Mouse (Mus musculus) liver, adult 2 months (tissue): Measurements from ENCODE around the gene Kank3. TPM values are rescaled to one million over a fixed set of nuclear protein-coding genes. Genes with fewer than 3 reads are reported as not detected.
"Not testable (repeated sequence)": the region's sequence is repeated elsewhere in the genome, so short reads cannot be mapped to it uniquely, and the experiment has no call there.

Experiments
- DNase-seq: peaks from one replicate; pipeline ENCODE4 v3.0.0-alpha.2; 2011; ENCODE audit warnings: low read depth, low spot score; ENCODE audit errors: extremely low read depth
- H3K27ac ChIP-seq: fragments of 200-500 bp; replicated peaks from 2 replicates; pipeline ENCODE4 v1.5.1; 2012; ENCODE audit warnings: low read depth, mild to moderate bottlenecking, control low read depth, inconsistent platforms, low read length; ENCODE audit not compliant: insufficient read depth
- H3K27me3 ChIP-seq: fragments of 200-500 bp; 2 replicates; pipeline ENCODE4 v1.6.1; 2012; ENCODE audit warnings: mild to moderate bottlenecking, moderate library complexity, low read length, inconsistent platforms; ENCODE audit not compliant: control insufficient read depth, insufficient read depth
- H3K36me3 ChIP-seq: fragments of 200-500 bp; 2 replicates; pipeline ENCODE4 v1.6.1; 2012; ENCODE audit warnings: low read length, inconsistent platforms; ENCODE audit not compliant: control insufficient read depth, insufficient read depth
- H3K4me1 ChIP-seq: fragments of 200-500 bp; 2 replicates; pipeline ENCODE4 v1.6.1; 2011; ENCODE audit warnings: low read length; ENCODE audit not compliant: control insufficient read depth, insufficient read depth
- H3K4me3 ChIP-seq: fragments of 200-500 bp; 2 replicates; pipeline ENCODE4 v1.5.1; 2011; ENCODE audit warnings: low read depth, mild to moderate bottlenecking, control low read depth, low read length, moderate library complexity; ENCODE audit not compliant: insufficient read depth
- H3K79me2 ChIP-seq: fragments of 200-500 bp; 2 replicates; pipeline ENCODE4 v1.6.1; 2012; ENCODE audit warnings: inconsistent platforms, mild to moderate bottlenecking, low read length, moderate library complexity; ENCODE audit not compliant: control insufficient read depth, insufficient read depth
- H3K9ac ChIP-seq: fragments of 200-500 bp; 2 replicates; pipeline ENCODE4 v1.6.1; 2012; ENCODE audit warnings: low read depth, mild to moderate bottlenecking, control low read depth, inconsistent platforms, low read length
- CTCF ChIP-seq: fragments of 200-500 bp; IDR thresholded peaks from 2 replicates; pipeline ENCODE4 v1.5.1; 2011; ENCODE audit warnings: low read depth, low read length, control low read depth
- POLR2A ChIP-seq: fragments of 200-500 bp; IDR thresholded peaks from 2 replicates; pipeline ENCODE4 v1.6.1; 2011; ENCODE audit warnings: low read length, control low read depth; ENCODE audit not compliant: insufficient read depth; ENCODE audit errors: extremely low read depth
- WGBS: fragments of 180-500 bp; shearing (Covaris S2); methylation state at CpG from one replicate; pipeline ENCODE4 v1.1.7; 2018; 5-methylcytosine and 5-hydroxymethylcytosine counted together
- polyA plus RNA-seq: library from polyadenylated mRNA; depleted of rRNA; stranded (reverse); fragments of >200 nt; gene quantifications from 2 replicates; pipeline ENCODE4 v1.2.3, GENCODE M21; 2012
- total RNA-seq: library from RNA; depleted of rRNA; stranded (reverse); fragments of >200 nt; gene quantifications from 2 replicates; pipeline ENCODE4 v1.2.3, GENCODE M21; 2014

Gene Kank3
- total and polyA plus RNA-seq, 2 experiments: 6.0 to 13.4 TPM

GRCm38 (mm10) chr17:33817969-33818643 is 7.8 kb downstream of the Kank3 start:
- H3K36me3 ChIP-seq: peaks cover 20% of the 10 kb centered on the region
- no peaks in the 10 kb centered on the region for H3K27me3 ChIP-seq
- WGBS: 24% methylated on average over 33 of the region's 33 CpGs

GRCm38 (mm10) chr17:33822436-33822959 is 12.2 kb downstream of the Kank3 start:
- peaks cover 20% of the 10 kb centered on the region for H3K4me1 ChIP-seq
- H3K79me2 ChIP-seq: peaks cover 3% of the 10 kb centered on the region; the same call in 1 of the 2 replicates
- no peak for DNase-seq
- H3K9ac ChIP-seq: no peak overlapping the region
- no peak overlapping the region for H3K27ac ChIP-seq
- peaks cover 20% of the 10 kb centered on the region for H3K36me3 ChIP-seq
- TF ChIP-seq POLR2A (no peak), CTCF (no peak)
- WGBS: 73% methylated on average over 1 of the region's 1 CpGs
- H3K4me3 ChIP-seq: no peak overlapping the region
- no peaks in the 10 kb centered on the region for H3K27me3 ChIP-seq

More at GRCm38 (mm10) chr17:33817969-33818643, 7.8 kb downstream of the Kank3 start:
- DNase-seq: no peak
- Histone ChIP-seq H3K27ac (0 out of 2 replicates have a peak overlapping the region, but pooled peaks have one; percentile 7), H3K79me2 (no peaks in the 10 kb centered on the region), H3K4me3 (peak overlapping the region; percentile 51; the same call in 1 of the 2 replicates), H3K4me1 (peaks cover 8% of the 10 kb centered on the region), H3K9ac (peak overlapping the region; percentile 66)
- no peak for TF ChIP-seq POLR2A

- H3K79me2 ChIP-seq, H3K27ac ChIP-seq, H3K27me3 ChIP-seq, H3K4me3 ChIP-seq, DNase-seq: not testable (repeated sequence)
- Histone ChIP-seq H3K4me1 (peaks cover 22% of the 10 kb centered on the region), H3K36me3 (peaks cover 20% of the 10 kb centered on the region), H3K9ac (peak overlapping the region; percentile 64; the same call in 1 of the 2 replicates)
- 72% methylated on average over 8 of the region's 8 CpGs for WGBS
These were observed 12.9 kb downstream of the Kank3 start for GRCm38 (mm10) chr17:33823171-33823570.

- Histone ChIP-seq H3K79me2 (peaks cover 3% of the 10 kb centered on the region; the same call in 1 of the 2 replicates), H3K27me3 (no peaks in the 10 kb centered on the region), H3K27ac (peak within 1 kb of the TSS; percentile 86), H3K4me3 (peak within 1 kb of the TSS; percentile 70), H3K9ac (peak within 1 kb of the TSS; percentile 80), H3K36me3 (peaks cover 20% of the 10 kb centered on the region), H3K4me1 (peaks cover 25% of the 10 kb centered on the region)
- peak; percentile 89 for DNase-seq
- TF ChIP-seq POLR2A: peak; percentile 84
- TF ChIP-seq CTCF: no peak
- under 1% methylated on average over 51 of the region's 51 CpGs for WGBS
These were observed 14.0 kb downstream of the Kank3 start, which contains the start of the genes Rps28 and Ndufa7 for GRCm38 (mm10) chr17:33824084-33824996. Gene Rps28 (minus strand): TSS chr17:33824562. Gene Ndufa7 (plus strand): TSS chr17:33824572.

GRCm38 (mm10) chr17:33824997-33825330 is 14.6 kb downstream of the Kank3 start:
- WGBS: 2% methylated on average over 6 of the region's 6 CpGs
- peak overlapping the region; percentile 80 for H3K9ac ChIP-seq
- H3K27ac ChIP-seq: peak overlapping the region; percentile 86
- peak overlapping the region; percentile 70 for H3K4me3 ChIP-seq
- not testable (repeated sequence) for H3K27me3 ChIP-seq, DNase-seq, H3K79me2 ChIP-seq
- H3K36me3 ChIP-seq: peaks cover 25% of the 10 kb centered on the region
- peaks cover 25% of the 10 kb centered on the region for H3K4me1 ChIP-seq
